Mouse (Mus musculus) left cerebral cortex, adult 9 months (tissue): ENCODE measurements at regions not wholly inside any gene's neighbourhood (a gene's known extent, or its start where the extent isn't known, plus 50 kb on each side); places are given as distances from the start of the nearest gene placed in this dataset.

Experiments
- DNase-seq, 2 experiments: peaks; one replicate each; pipeline ENCODE4 v3.0.0; 2022; ENCODE audit warnings: low spot score in 2 of 2

DNA sequence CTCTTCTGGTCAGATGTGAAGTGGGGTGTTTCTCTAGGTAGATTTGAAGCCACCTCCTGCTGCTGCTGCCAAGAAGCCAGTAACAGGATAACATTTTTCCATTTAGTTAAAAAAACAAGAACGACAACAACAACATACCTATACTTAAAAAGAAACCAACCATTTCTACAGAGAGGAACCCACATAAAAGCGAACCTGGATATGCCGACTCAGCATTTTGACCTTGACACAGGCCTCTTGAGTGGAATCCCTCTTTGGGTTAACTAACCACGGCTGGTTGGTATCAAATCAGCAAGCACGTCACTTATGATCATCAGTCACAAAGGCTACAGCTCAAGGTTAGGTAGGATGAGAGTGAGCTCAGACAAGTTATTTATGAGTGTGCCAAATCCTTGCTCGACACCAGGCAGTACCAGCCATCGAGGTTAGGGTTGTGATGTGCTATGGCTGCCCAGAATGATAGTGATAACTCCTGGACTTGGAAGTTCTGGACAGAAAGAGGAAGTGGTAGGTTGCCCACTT lies 269.7 kb downstream of the Cbln1 start:
- no peak for DNase-seq

- no peak for DNase-seq
Measured at GRCm38 (mm10) chr8:87199461-87200131, 272.8 kb downstream of the Cbln1 start.

DNA sequence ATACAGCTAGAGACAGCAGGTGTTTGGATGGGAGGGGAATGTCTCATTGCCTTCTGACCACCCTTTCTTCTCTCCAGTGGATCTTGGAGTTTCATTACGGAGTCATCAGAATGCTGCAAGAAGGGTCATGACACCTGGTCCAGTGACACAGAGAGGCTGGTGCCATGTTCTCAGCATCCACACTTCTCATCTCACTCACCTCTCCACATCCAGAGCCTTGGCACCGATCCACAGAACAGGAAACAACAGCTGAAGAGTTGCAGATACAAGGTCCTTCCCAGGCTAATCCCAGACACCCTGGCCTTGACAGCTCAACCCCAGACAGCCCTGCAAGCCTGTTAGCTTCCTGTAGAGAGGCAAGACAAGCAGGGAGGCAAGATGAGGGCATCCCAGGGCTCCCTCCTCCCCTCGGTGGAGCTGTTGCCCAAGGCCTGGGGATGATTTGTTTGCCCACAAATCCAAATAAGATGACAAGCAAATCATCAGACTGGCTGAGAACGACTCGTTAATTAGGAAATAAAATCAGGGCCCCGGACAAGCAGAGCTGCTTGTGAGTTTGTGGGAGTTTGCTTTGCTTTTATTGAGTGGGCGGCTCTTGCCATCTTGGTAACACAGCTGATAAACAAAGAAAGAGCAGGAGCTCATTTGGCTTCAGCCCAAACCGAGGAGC lies 274.4 kb downstream of the Cbln1 start:
- no peak for DNase-seq

- no peak for DNase-seq
Measured at GRCm38 (mm10) chr8:87197000-87197399, 275.4 kb downstream of the Cbln1 start.

DNA sequence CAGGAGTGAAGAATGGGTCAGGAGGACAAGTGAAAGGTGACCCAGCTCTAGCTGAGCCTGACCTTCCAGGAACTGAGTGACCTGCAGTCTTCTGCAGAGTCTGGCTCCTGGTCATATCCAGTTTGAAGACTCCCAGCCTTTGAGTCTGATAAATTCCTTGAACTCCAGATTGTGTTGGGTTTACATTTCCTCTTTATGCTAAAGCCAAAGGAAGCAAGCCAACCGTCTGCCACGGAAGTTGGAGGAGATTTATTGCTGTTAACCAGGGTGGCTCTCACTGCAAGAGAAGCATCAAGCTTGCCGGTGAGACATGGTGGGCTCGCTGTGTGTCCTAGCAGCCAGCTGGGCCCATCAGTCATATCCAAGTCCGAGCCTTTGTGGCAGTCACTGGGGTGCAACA lies 276.4 kb downstream of the Cbln1 start:
- DNase-seq, result no peak

GRCm38 (mm10) chr8:87189791-87190385 lies 282.5 kb downstream of the Cbln1 start:
- DNase-seq, result no peak

GRCm38 (mm10) chr8:87182888-87183287 lies 289.5 kb downstream of the Cbln1 start:
- DNase-seq, result no peak

- no peak for DNase-seq
Measured at GRCm38 (mm10) chr8:87178561-87178960, 293.5 kb upstream of the N4bp1 start.

GRCm38 (mm10) chr8:87177620-87178019 lies 292.6 kb upstream of the N4bp1 start:
- no peak for DNase-seq

GRCm38 (mm10) chr8:87175097-87175496 lies 290.0 kb upstream of the N4bp1 start:
- DNase-seq, result no peak

DNA sequence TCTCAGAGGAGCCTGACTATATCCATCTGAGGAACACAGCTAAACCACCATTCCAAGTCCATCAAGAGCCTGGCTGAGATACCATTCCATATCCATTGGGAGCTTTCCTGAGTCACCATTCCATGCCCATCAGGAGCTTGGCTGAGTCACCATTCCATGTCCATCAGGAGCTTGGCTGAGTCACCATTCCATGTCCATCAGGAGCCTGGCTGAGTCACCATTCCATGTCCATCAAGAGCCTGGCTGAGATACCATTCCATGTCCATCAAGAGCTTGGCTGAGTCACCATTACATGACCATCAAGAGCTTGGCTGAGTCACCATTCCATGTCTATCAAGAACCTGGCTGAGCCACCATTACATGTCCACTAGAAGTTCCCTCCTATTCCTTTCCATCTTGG lies 288.7 kb upstream of the N4bp1 start:
- DNase-seq, result no peak

DNA sequence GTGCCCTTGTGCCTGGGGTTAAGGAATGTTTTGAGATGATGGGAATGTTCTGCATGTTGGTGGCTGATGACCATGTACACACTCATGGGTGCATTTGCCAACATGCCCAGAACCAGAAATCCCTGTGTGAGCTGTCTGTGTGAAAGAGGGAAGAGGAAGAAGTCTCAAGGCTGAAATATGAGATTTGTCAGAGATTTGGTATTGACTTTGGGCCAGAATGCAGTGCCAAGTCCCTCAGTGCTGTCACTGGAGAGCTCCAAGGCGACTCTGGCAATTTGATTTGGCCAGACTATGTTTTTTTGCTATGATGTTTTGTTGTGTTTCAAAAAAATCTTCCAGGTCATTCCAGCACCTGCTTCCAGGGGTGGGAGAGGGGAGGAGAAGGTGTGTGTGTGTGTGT lies 281.7 kb upstream of the N4bp1 start:
- no peak for DNase-seq

DNA sequence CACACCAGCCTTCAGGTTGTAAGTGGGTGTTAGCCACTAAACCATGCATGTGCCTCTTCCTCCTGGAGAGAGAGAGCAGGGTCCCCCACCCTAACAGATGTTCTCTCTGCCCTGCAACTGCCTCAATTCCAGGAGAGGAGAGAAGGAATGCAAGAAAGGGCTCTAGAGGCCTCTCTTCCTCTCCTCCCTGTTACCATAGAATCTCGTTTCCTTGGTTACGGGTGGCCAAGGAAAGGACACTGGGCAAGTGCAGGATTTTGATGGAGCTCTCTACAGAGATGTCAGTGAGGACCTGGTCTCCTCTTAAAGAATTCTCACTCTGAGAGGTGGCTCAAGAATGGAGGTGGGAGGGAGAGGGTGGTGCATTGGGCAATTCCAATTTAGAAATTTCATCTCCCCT lies 275.4 kb upstream of the N4bp1 start:
- no peak for DNase-seq

- no peak for DNase-seq
Measured at GRCm38 (mm10) chr8:87158322-87158721, 273.3 kb upstream of the N4bp1 start.

DNA sequence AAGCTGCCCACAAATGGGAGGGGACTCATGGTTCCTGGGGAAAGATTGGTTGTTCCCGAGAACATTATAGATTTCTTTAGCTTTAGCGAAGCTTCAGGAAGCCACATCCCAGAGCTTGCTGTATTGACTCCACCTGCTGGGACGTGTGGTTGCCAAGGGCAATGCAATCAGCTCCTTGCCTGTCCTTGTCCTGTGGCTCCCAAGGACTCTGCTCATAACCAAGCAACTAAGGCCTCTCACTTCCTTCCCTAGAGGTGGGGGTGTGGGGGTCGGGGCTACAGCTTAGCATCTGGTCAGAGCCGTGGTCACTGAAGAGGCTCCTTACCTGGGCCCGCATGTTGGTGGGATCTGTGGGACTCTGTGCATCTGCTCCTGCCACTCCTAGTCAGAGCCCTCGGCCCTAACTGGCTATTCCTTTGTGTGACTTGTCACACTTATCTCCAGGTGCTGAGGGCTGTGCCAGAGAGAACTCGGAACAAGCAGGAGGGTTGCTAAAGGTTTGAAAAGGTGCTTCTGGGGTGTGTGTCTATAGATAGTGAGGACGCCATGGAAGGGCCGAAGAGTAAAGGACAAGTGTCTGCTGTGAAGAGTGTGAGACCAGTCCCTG lies 270.9 kb upstream of the N4bp1 start:
- no peak for DNase-seq

- no peak for DNase-seq
Measured at GRCm38 (mm10) chr8:87152068-87152915, 267.2 kb upstream of the N4bp1 start.

DNA sequence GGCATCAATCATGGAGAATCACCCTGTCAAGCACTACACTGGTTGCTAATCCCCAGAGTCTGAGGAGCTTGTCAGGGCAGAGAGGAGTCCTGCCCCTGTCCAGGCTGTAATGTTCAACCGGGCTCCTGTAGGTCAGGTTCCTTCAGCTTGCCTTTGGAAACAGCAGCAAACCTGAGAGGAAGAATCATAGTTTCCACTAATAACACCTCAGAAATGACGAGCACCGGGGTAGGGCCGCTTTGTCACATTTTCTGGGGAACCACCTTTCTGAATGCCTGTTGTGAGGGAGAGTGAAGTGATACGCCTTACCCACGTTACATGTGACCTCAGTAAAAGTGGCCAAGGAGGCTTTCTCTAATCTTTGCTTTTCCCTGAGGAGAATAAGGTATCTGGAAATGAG lies 263.8 kb upstream of the N4bp1 start:
- DNase-seq, result no peak

DNA sequence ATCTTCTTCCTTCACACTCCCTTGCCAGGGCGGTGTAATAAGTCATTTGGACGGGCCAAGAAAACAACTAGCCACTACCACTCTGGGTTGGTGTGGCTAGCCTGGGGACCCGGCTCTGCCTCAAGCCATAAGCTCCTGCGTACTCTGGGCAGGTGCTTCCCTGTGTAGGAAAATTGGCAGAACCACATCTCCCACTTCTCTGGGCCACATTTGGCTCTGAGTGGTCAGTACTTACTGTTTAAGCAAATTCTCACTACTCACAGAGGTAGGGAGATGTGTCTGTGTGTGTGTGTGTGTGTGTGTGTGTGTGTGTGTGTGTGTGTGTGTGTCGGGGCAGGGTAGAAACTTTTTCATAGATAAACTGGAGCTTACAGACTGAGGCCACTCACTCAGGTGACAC lies 262.6 kb upstream of the N4bp1 start:
- DNase-seq, result no peak

DNA sequence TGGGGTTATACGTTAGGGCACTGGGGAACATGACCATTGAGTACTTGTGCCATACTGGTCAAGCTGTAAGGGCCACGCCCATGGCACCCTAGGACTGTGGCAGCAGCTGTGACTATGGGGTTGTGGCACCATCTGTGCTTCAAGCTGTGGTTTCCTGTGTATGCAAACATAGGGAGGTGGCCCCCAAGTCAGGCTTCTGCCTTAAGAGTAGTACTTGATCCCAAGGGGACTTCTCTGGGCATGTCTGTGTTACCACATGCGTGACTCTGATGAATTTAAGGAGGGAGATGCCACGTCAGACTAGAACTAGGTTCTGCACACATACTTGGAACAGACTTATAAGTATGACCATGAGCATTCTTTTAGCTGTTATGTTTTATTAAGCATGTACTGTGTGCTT lies 252.4 kb upstream of the N4bp1 start:
- no peak for DNase-seq

DNA sequence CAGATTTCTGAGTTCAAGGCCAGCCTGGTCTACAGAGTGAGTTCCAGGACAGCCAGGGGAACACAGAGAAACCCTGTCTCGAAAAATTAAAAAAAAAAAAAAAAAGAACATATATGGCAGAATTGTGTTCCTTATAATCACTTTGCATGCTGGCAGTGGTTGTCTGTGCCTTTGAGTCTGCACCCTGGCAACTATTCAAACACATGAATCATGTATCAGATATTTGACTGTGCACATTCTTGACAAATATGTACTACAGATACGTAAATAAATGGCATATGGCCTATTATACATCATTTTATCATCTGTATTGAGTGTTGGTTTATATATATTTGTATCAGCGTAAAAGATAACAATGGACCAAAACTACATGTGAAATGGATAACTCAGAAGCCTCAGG lies 246.7 kb upstream of the N4bp1 start:
- DNase-seq, result no peak

DNA sequence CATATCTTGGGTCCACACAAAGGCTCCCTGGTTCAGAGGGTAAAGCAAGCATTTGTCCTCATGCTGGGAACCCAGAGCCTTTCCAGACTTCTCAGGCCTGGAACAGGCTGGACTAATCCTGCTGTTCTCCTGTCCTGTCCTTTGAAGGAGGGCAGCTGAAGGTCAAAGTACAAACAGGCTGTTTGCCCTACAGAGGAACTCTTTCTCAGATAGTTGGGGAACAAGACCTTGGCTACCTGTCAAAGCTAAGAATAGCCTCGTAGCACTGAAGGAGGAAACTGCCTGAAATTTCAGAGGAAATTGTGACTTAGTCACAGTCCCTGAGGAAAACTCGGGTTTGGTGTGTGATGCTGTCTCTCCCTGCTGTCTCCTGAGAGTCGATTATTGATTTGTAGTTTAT lies 245.6 kb upstream of the N4bp1 start:
- DNase-seq, result no peak

GRCm38 (mm10) chr8:87128593-87128992 lies 243.5 kb upstream of the N4bp1 start:
- DNase-seq, result peak in 1 of 2 experiments; percentile 29
